Mouse (Mus musculus) liver, postnatal 0 days (tissue): ENCODE measurements around the gene Zfp423.

Experiments used
- CTCF ChIP-seq: sonication (generic); IDR thresholded peaks from 2 replicates; pipeline ENCODE4 v1.5.1; 2016; ENCODE audit warnings: antibody characterized with exemption, low read depth
- EP300 ChIP-seq: IDR thresholded peaks from 2 replicates; pipeline ENCODE4 v1.6.1; 2016; ENCODE audit warnings: antibody characterized with exemption, low read depth, mild to moderate bottlenecking

- TF ChIP-seq CTCF (no peak), EP300 (no peak)
Observed at GRCm38 (mm10) chr8:87746072-87746471, 213.3 kb downstream of the Zfp423 start.
